ENCODE assay signal across 11 mouse cellular contexts in genomic region chr19:53836569-53837454, GRCm38 (mm10). TPM values are rescaled to one million over a fixed set of nuclear protein-coding genes. Genes with fewer than 3 reads are reported as not detected.
A peak's percentile ranks its signal among the peaks of the same experiment; 100 is the strongest.
DNase-seq lines count a peak whose midpoint lies in the region; ATAC-seq and TF ChIP-seq lines count a peak whose summit lies in the region.
"Had no signal": no experiment of that assay in that cellular context is flagged by ENCODE, and none has a peak within 500 bp of the region (broad histone marks: within the 10 kb centered on the region; RNA-seq: fewer than 3 reads in every experiment).

No protein-coding gene starts in this region.

- H3K79me2 ChIP-seq in C2C12 (ENCODE audit: control insufficient read depth, insufficient read depth), result no peaks in the 10 kb centered on the region

- WGBS in hindbrain, postnatal 0 days, result 60% methylated on average over 6 of the region's 6 CpGs
- WGBS in hindbrain, embryonic 16.5 days, result 64% methylated on average over 6 of the region's 6 CpGs
- WGBS in embryonic facial prominence, embryonic 15.5 days, result 24% methylated on average over 6 of the region's 6 CpGs

- peak; percentile 16 for DNase-seq in hindbrain, postnatal 0 days (ENCODE audit: low spot score)
- peak; percentile 39 to 69 for DNase-seq in kidney, postnatal 36 days
- no peak for DNase-seq in urinary bladder, adult 18-20 months (ENCODE audit: low spot score in 2 of 2)
- no peak for DNase-seq in layer of hippocampus, adult 11-12 months (ENCODE audit: low spot score)
- DNase-seq: gastrocnemius, postnatal 36 days; thymus, postnatal 14 days had no signal

- no peaks in the 10 kb centered on the region for H3K79me3 ChIP-seq in C2C12 (ENCODE audit: low read depth)

- no peak overlapping the region for H3K4me3 ChIP-seq in hindbrain, postnatal 0 days (ENCODE audit: low read length)
- H3K4me3 ChIP-seq in hindbrain, embryonic 16.5 days (ENCODE audit: low read length), result no peak overlapping the region
- no peak overlapping the region for H3K4me3 ChIP-seq in C2C12 (ENCODE audit: insufficient read depth, poor library complexity, severe bottlenecking)
- no peak overlapping the region for H3K4me3 ChIP-seq in embryonic facial prominence, embryonic 15.5 days (replicated peaks)
- H3K4me3 ChIP-seq: liver, embryonic 15.5 days had no signal

- no peaks in the 10 kb centered on the region for H3K9me3 ChIP-seq in hindbrain, postnatal 0 days (ENCODE audit: low read length)
- H3K9me3 ChIP-seq in hindbrain, embryonic 16.5 days (ENCODE audit: control insufficient read depth, low read length), result no peaks in the 10 kb centered on the region
- no peaks in the 10 kb centered on the region for H3K9me3 ChIP-seq in embryonic facial prominence, embryonic 15.5 days (replicated peaks)
- H3K9me3 ChIP-seq: liver, embryonic 15.5 days had no signal

- no peak for TF ChIP-seq CTCF in hindbrain, postnatal 0 days (IDR thresholded peaks at IDR 0.05; ENCODE audit: low read depth)
- no peak for TF ChIP-seq CTCF in C2C12 (IDR thresholded peaks at IDR 0.05; ENCODE audit: control insufficient read depth, insufficient read depth, insufficient read length)

- ATAC-seq in hindbrain, postnatal 0 days, result no peak
- no peak for ATAC-seq in hindbrain, embryonic 16.5 days
- peak; percentile 61; the same call in 1 of the 2 replicates for ATAC-seq in embryonic facial prominence, embryonic 15.5 days (ENCODE audit: insufficient number of reproducible peaks, low FRiP score, low TSS enrichment, low read depth)
- ATAC-seq in CD4-positive, CD25-positive, alpha-beta regulatory T cell, adult 4 months, result no peak

- H3ac ChIP-seq in C2C12 (ENCODE audit: control insufficient read depth, insufficient read length, low read depth), result no peak overlapping the region

- H3K9ac ChIP-seq in hindbrain, postnatal 0 days (replicated peaks; ENCODE audit: low read length), result no peak overlapping the region
- no peak overlapping the region for H3K9ac ChIP-seq in hindbrain, embryonic 16.5 days (ENCODE audit: low read depth, low read length)
- H3K9ac ChIP-seq in embryonic facial prominence, embryonic 15.5 days, result no peak overlapping the region
- H3K9ac ChIP-seq: liver, embryonic 15.5 days had no signal

- H3K36me3 ChIP-seq in hindbrain, postnatal 0 days (ENCODE audit: insufficient read depth, low read length), result no peaks in the 10 kb centered on the region
- H3K36me3 ChIP-seq in hindbrain, embryonic 16.5 days (ENCODE audit: control insufficient read depth, insufficient read depth, low read length), result no peaks in the 10 kb centered on the region
- H3K36me3 ChIP-seq in C2C12 (ENCODE audit: control insufficient read depth, insufficient read depth), result peaks cover 32% of the 10 kb centered on the region
- no peaks in the 10 kb centered on the region for H3K36me3 ChIP-seq in embryonic facial prominence, embryonic 15.5 days
- H3K36me3 ChIP-seq: liver, embryonic 15.5 days had no signal

- H3K4me2 ChIP-seq in hindbrain, postnatal 0 days (ENCODE audit: low read depth, low read length), result no peak overlapping the region
- H3K4me2 ChIP-seq in hindbrain, embryonic 16.5 days (ENCODE audit: low read length), result no peak overlapping the region
- H3K4me2 ChIP-seq in embryonic facial prominence, embryonic 15.5 days (replicated peaks), result no peak overlapping the region
- H3K4me2 ChIP-seq: liver, embryonic 15.5 days had no signal

- H3K27me3 ChIP-seq in hindbrain, postnatal 0 days (ENCODE audit: insufficient read depth, low read length), result no peaks in the 10 kb centered on the region
- H3K27me3 ChIP-seq in hindbrain, embryonic 16.5 days (replicated peaks; ENCODE audit: control insufficient read depth, insufficient read depth, low read length), result no peaks in the 10 kb centered on the region
- no peaks in the 10 kb centered on the region for H3K27me3 ChIP-seq in C2C12 (ENCODE audit: control insufficient read depth, insufficient read depth, insufficient read length)
- no peaks in the 10 kb centered on the region for H3K27me3 ChIP-seq in embryonic facial prominence, embryonic 15.5 days
- H3K27me3 ChIP-seq: liver, embryonic 15.5 days had no signal

- H3K4me1 ChIP-seq in hindbrain, postnatal 0 days (ENCODE audit: insufficient read depth, low read length), result no peaks in the 10 kb centered on the region; the same call in 1 of the 2 replicates
- no peaks in the 10 kb centered on the region; the same call in 1 of the 2 replicates for H3K4me1 ChIP-seq in hindbrain, embryonic 16.5 days (ENCODE audit: control insufficient read depth, insufficient read depth, low read depth, low read length)
- peaks cover 32% of the 10 kb centered on the region for H3K4me1 ChIP-seq in embryonic facial prominence, embryonic 15.5 days

- no peak overlapping the region for H3K27ac ChIP-seq in hindbrain, postnatal 0 days
- no peak overlapping the region for H3K27ac ChIP-seq in hindbrain, embryonic 16.5 days (ENCODE audit: low read depth, low read length)
- H3K27ac ChIP-seq in embryonic facial prominence, embryonic 15.5 days (replicated peaks), result peak overlapping the region; percentile 69
- H3K27ac ChIP-seq: liver, embryonic 15.5 days had no signal

TF ChIP-seq in C2C12, 6 proteins besides CTCF, POLR2A, EP300 and RAD21:
- TF ChIP-seq MYOD1 (IDR thresholded peaks at IDR 0.05; ENCODE audit: control insufficient read depth, insufficient read length, low read depth), result peak; percentile 29
- TF ChIP-seq CEBPB (IDR thresholded peaks at IDR 0.05; ENCODE audit: low read depth), result no peak

RNA-seq across cellular contexts. Expression of gene Pdcd4, which starts 55.2 kb away (rescaled TPM):
- total RNA-seq in hindbrain, postnatal 0 days (2014; rRNA removed), result 10.0 and 13.1 TPM in 2 replicates
- 83.9 and 90.8 TPM in 2 replicates for polyA plus RNA-seq in hindbrain, postnatal 0 days (2015; fragmentation: Nextera tagmentation; extraction: Ambion mirVana)
- 54.8 and 63.2 TPM in 2 replicates for polyA plus RNA-seq in hindbrain, embryonic 16.5 days (2015; fragmentation: Nextera tagmentation; extraction: Ambion mirVana)
- polyA plus RNA-seq in C2C12 (2012; fragmentation: generic; extraction: Trizol), result 2.4 TPM
- polyA plus RNA-seq in embryonic facial prominence, embryonic 15.5 days (2015; fragmentation: Nextera tagmentation; extraction: Ambion mirVana), result 111 and 122 TPM in 2 replicates
- polyA plus RNA-seq in CD4-positive, CD25-positive, alpha-beta regulatory T cell, adult 4 months (2017; shearing (Covaris generic)), result 100 to 1,000 TPM; 447 to 643 TPM

Comparison
In these comparisons a context has a peak if more than half of its experiments do, and no peak if none do; other contexts are left out.
1. DNase-seq: peak in hindbrain, postnatal 0 days (single experiment) and kidney, postnatal 36 days (2 of 2); none in urinary bladder, adult 18-20 months (0 of 2) and layer of hippocampus, adult 11-12 months (single experiment).
2. RNA of gene Pdcd4, which starts 55.2 kb away (polyA plus RNA-seq): 447 to 643 TPM in CD4-positive, CD25-positive, alpha-beta regulatory T cell, adult 4 months, 111 to 122 TPM in embryonic facial prominence, embryonic 15.5 days, 83.9 to 90.8 TPM in hindbrain, postnatal 0 days and 54.8 to 63.2 TPM in hindbrain, embryonic 16.5 days; 2.4 TPM in C2C12 (single experiment); every median in the first group is over 10 times any median in the second.